16 mouse cellular contexts compared by ENCODE assay signal in the genomic region with DNA sequence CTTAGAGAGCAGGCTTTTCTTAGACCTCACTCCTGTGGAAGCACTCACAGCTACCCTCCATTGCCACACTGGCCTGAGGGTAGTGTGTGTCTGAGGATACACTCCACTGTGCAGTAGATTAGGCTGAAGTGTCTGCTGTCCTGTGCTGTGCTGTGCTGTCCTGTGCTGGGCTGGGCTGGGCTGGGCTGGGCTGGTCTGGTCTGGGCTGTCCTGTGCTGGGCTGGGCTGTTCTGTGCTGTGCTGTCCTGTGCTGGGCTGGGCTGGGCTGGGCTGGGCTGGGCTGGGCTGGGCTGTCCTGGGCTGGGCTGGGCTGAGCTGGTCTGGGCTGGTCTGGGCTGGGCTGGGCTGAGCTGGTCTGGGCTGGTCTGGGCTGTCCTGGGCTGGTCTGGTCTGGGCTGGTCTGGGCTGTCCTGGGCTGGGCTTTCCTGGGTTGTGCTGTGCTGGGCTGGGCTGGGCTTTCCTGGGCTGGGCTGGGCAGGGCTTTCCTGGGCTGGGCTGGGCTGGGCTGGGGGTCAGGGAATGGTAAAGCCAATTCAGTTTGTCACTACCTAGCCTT. TPM values are rescaled to one million over a fixed set of nuclear protein-coding genes. Genes with fewer than 3 reads are reported as not detected.
DNase-seq lines count a peak whose midpoint lies in the region; ATAC-seq and TF ChIP-seq lines count a peak whose summit lies in the region.
"Had no signal": no experiment of that assay in that cellular context is flagged by ENCODE, and none has a peak within 500 bp of the region (broad histone marks: within the 10 kb centered on the region; RNA-seq: fewer than 3 reads in every experiment).

No protein-coding gene starts in this region.

- no peaks in the 10 kb centered on the region for H3K27me3 ChIP-seq in heart, postnatal 0 days (ENCODE audit: control insufficient read depth, insufficient read depth, low read length)
- H3K27me3 ChIP-seq in embryonic facial prominence, embryonic 15.5 days: no peaks in the 10 kb centered on the region
- 0 out of 2 replicates have a peak, but pooled peaks cover 10% of the 10 kb centered on the region for H3K27me3 ChIP-seq in liver, embryonic 15.5 days
- H3K27me3 ChIP-seq: CH12.LX; embryonic facial prominence, embryonic 13.5 days had no signal

- H3K4me2 ChIP-seq in heart, postnatal 0 days (ENCODE audit: low read depth, low read length): no peak overlapping the region
- H3K4me2 ChIP-seq in embryonic facial prominence, embryonic 15.5 days (replicated peaks): no peak overlapping the region
- no peak overlapping the region for H3K4me2 ChIP-seq in liver, embryonic 15.5 days
- H3K4me2 ChIP-seq: embryonic facial prominence, embryonic 13.5 days had no signal

- H3K4me3 ChIP-seq in heart, postnatal 0 days (ENCODE audit: low read depth, low read length): no peak overlapping the region
- no peak overlapping the region for H3K4me3 ChIP-seq in embryonic facial prominence, embryonic 15.5 days (replicated peaks)
- H3K4me3 ChIP-seq in liver, embryonic 15.5 days (replicated peaks): no peak overlapping the region
- no peak overlapping the region for H3K4me3 ChIP-seq in layer of hippocampus, adult 2 months
- no peak overlapping the region for H3K4me3 ChIP-seq in left cerebral cortex, adult 2 months
- H3K4me3 ChIP-seq: embryonic facial prominence, embryonic 13.5 days had no signal

- TF ChIP-seq CTCF in heart, postnatal 0 days (IDR thresholded peaks at IDR 0.05; ENCODE audit: low read depth): no peak
- no peak for TF ChIP-seq CTCF in layer of hippocampus, adult 2 months (conservative IDR thresholded peaks at IDR 0.05)
- no peak for TF ChIP-seq CTCF in left cerebral cortex, adult 2 months (IDR thresholded peaks at IDR 0.05)

- H3K9me3 ChIP-seq in heart, postnatal 0 days (replicated peaks; ENCODE audit: control insufficient read depth, low read length): no peaks in the 10 kb centered on the region
- no peaks in the 10 kb centered on the region for H3K9me3 ChIP-seq in embryonic facial prominence, embryonic 15.5 days (replicated peaks)
- H3K9me3 ChIP-seq in liver, embryonic 15.5 days (replicated peaks): no peaks in the 10 kb centered on the region
- H3K9me3 ChIP-seq: embryonic facial prominence, embryonic 13.5 days had no signal

- H3K27ac ChIP-seq in heart, postnatal 0 days (ENCODE audit: low read depth): no peak overlapping the region
- H3K27ac ChIP-seq in embryonic facial prominence, embryonic 15.5 days (replicated peaks): no peak overlapping the region
- no peak overlapping the region for H3K27ac ChIP-seq in liver, embryonic 15.5 days (replicated peaks)
- H3K27ac ChIP-seq in layer of hippocampus, adult 2 months: no peak overlapping the region
- no peak overlapping the region for H3K27ac ChIP-seq in left cerebral cortex, adult 2 months
- H3K27ac ChIP-seq: embryonic facial prominence, embryonic 13.5 days had no signal

- intact Hi-C loops in heart, postnatal 25 days (cut with DNase I): no loop called here
- intact Hi-C loops in left cerebral cortex, adult 2 months (cut with DNase I): no loop called here

- H3K4me1 ChIP-seq in heart, postnatal 0 days (ENCODE audit: control insufficient read depth, insufficient read depth): no peaks in the 10 kb centered on the region
- no peaks in the 10 kb centered on the region for H3K4me1 ChIP-seq in embryonic facial prominence, embryonic 15.5 days
- H3K4me1 ChIP-seq in liver, embryonic 15.5 days (replicated peaks): no peaks in the 10 kb centered on the region; the same call in 1 of the 2 replicates
- H3K4me1 ChIP-seq: embryonic facial prominence, embryonic 13.5 days had no signal

- ATAC-seq in heart, postnatal 0 days (ENCODE audit: insufficient read depth, low read depth): peak; percentile 60; the same call in 1 of the 2 replicates
- ATAC-seq in embryonic facial prominence, embryonic 15.5 days (ENCODE audit: insufficient number of reproducible peaks, low FRiP score, low TSS enrichment, low read depth): 0 out of 2 replicates have a peak, but pooled peaks have one; percentile 51
- ATAC-seq in liver, embryonic 15.5 days (ENCODE audit: insufficient read depth): peak; percentile 72
- ATAC-seq: lung, postnatal 0 days had no signal

- no peak for DNase-seq in heart, postnatal 0 days (ENCODE audit: low spot score)
- DNase-seq in heart, postnatal 25 days (ENCODE audit: low spot score): no peak
- peak; percentile 66 for DNase-seq in 3T3-L1 (ENCODE audit: low read depth, low spot score)
- DNase-seq in layer of hippocampus, adult 2 months (ENCODE audit: low spot score in 2 of 2): no peak
- DNase-seq in urinary bladder, postnatal 10 days (ENCODE audit: low spot score): no peak
- no peak for DNase-seq in left cerebral cortex, adult 2 months (ENCODE audit: extremely low spot score in 1 of 2, low spot score in 2 of 2)
- DNase-seq: adrenal gland, postnatal 36 days; cerebellum, adult 18-20 months; heart, postnatal 4 days; kidney, postnatal 14 days had no signal

- no peak for TF ChIP-seq EP300 in heart, postnatal 0 days (IDR thresholded peaks at IDR 0.05; ENCODE audit: low read depth)

- no peak overlapping the region for H3K9ac ChIP-seq in heart, postnatal 0 days (replicated peaks; ENCODE audit: low read depth, low read length)
- no peak overlapping the region for H3K9ac ChIP-seq in embryonic facial prominence, embryonic 15.5 days
- no peak overlapping the region for H3K9ac ChIP-seq in liver, embryonic 15.5 days
- H3K9ac ChIP-seq: embryonic facial prominence, embryonic 13.5 days had no signal

- no peaks in the 10 kb centered on the region for H3K36me3 ChIP-seq in heart, postnatal 0 days (replicated peaks; ENCODE audit: control insufficient read depth, insufficient read depth, low read length)
- no peaks in the 10 kb centered on the region for H3K36me3 ChIP-seq in embryonic facial prominence, embryonic 15.5 days
- H3K36me3 ChIP-seq in liver, embryonic 15.5 days (replicated peaks): no peaks in the 10 kb centered on the region
- H3K36me3 ChIP-seq: embryonic facial prominence, embryonic 13.5 days had no signal

RNA-seq across cellular contexts. Expression of a gene that starts 31.5 kb away (rescaled TPM):
- not detected in 2 replicates for total RNA-seq in heart, postnatal 0 days (2014; rRNA removed; ENCODE audit: low replicate concordance)
- polyA plus RNA-seq in heart, postnatal 0 days (2015; fragmentation: Nextera tagmentation; extraction: Ambion mirVana): not detected in 2 replicates
- not detected for total RNA-seq in heart, postnatal 25 days (2021)
- not detected in 2 replicates for polyA plus RNA-seq in embryonic facial prominence, embryonic 15.5 days (2015; fragmentation: Nextera tagmentation; extraction: Ambion mirVana)
- polyA plus RNA-seq in liver, embryonic 15.5 days (2015; fragmentation: Nextera tagmentation; extraction: Ambion mirVana): not detected in 2 replicates
- total RNA-seq in layer of hippocampus, adult 2 months (2021): 1 to 10 TPM in 1 of 2 experiments, under 1 TPM in 1; 0.64 to 1.1 TPM
- 1 to 10 TPM; 3.3 to 6.5 TPM for total RNA-seq in left cerebral cortex, adult 2 months (2021)
- total RNA-seq: adrenal gland, postnatal 36 days; CH12.LX; gastrocnemius, adult 18-20 months; heart, postnatal 4 days had no signal
- polyA plus RNA-seq: embryonic facial prominence, embryonic 13.5 days; lung, postnatal 0 days had no signal
